Mouse (Mus musculus) heart, adult 8-10 months (tissue): ENCODE results near the gene Adh7. TPM values are rescaled to one million over a fixed set of nuclear protein-coding genes. Genes with fewer than 3 reads are reported as not detected.

Experiments
- DNase-seq: peaks from one replicate; pipeline ENCODE4 v3.0.0; 2022; ENCODE audit warnings: low spot score
- total RNA-seq, 4 experiments: library from RNA; stranded (reverse); gene quantifications; 2 replicates each; pipeline ENCODE4 v1.2.4; 2022

The Adh7 gene
- total RNA-seq = under 1 TPM; 0.11 to 0.81 (median 0.47) TPM

GRCm38 (mm10) chr3:138217631-138218264 is at the start of gene Adh7:
Adh7 (plus strand) TSS chr3:138217760.
- DNase-seq = no peak

GRCm38 (mm10) chr3:138173291-138173690 is 44.3 kb upstream of the Adh7 start:
- no peak for DNase-seq

DNA sequence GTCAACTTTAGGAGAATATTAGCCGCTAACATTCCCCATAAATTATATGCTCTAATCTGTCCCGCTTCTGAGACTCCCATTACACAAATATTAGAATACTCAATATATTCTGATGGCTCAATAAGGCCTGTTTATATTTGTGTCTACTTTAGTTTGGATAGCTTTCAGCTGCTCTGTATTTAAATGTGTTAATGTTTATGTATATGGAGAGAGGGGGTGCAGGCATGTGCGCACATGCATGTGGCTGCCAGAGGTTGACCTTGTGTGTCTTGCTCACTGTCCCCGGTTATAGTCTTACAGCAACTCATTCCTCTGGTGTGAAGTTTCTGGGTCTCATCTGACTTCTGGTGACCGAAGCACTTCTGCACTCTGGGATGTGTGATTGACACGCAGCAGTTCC is 42.0 kb upstream of the Adh7 start:
- no peak for DNase-seq

- no peak for DNase-seq
These were observed 35.5 kb upstream of the Adh7 start for GRCm38 (mm10) chr3:138182019-138182418.

- DNase-seq = no peak
These were observed 34.2 kb upstream of the Adh7 start for GRCm38 (mm10) chr3:138183371-138183770.

DNA sequence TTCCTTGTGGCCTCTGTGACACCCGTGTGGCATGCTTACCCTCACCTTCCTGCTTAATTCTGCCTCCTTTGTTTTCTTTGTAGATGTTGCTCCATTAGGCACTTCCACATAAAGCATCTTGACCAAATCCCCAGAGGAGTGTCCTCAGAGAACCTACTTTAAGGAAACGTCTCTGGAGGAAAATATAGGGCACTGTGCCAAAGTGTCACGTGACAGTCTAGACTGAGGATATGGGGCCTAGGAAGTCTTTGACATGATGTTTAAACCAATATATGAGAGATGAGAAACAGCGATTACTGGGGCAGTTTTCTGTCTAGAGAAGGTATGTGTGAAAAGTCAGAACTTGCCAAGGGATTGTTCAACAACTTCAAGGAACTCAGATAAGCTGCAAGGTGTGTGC is 32.3 kb upstream of the Adh7 start:
- peak; percentile 20 for DNase-seq

GRCm38 (mm10) chr3:138185995-138186930 is 31.3 kb upstream of the Adh7 start:
- DNase-seq = no peak

DNA sequence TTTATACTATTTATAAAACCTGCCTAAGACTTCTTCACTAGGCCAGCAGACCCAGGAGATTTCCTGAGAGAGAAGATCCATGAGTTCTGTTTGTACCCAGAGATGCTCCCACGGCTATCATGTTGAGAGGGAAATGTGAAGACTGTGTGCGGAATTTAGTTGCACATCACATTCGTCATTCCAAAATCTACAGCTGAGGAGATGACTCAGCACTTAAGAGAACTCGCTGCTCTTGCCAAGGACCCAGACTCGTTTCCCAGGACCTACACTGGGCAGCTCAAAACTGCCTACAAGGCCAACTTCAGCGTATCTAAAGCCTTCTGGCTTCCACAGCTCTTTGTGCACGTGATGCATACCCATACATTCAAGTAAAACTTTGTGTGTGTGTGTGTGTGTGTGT is 25.3 kb upstream of the Adh7 start:
- peak; percentile 7 for DNase-seq

- DNase-seq = no peak
These were observed 23.8 kb upstream of the Adh7 start, which contains the start of gene 4930579F01Rik for GRCm38 (mm10) chr3:138193683-138194302. 4930579F01Rik (minus strand) TSS chr3:138193825.

DNA sequence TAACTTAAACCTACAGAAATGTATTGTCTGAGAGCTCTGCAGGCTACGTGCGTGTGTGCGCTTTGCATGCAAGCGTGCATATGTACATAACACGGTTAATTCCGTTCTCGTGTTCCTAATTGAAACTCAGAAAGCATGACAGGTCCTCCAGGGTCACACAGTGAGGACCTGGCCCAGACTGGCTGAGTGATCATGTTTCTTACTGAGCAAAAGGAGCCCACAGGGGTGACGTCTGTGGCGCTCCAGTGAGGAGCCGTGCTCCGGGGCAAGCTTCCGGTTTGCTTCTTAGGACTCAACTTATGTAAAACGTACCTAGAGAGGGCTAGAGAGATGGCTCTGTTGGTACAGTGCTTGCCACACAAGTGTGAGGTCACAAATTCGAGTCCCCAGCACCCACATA is 20.5 kb upstream of the Adh7 start:
- DNase-seq = no peak

- DNase-seq = no peak
These were observed 20.0 kb upstream of the Adh7 start for GRCm38 (mm10) chr3:138197556-138197955.

- DNase-seq = peak; percentile 79
These were observed 19.4 kb upstream of the Adh7 start for GRCm38 (mm10) chr3:138197973-138198721.

DNA sequence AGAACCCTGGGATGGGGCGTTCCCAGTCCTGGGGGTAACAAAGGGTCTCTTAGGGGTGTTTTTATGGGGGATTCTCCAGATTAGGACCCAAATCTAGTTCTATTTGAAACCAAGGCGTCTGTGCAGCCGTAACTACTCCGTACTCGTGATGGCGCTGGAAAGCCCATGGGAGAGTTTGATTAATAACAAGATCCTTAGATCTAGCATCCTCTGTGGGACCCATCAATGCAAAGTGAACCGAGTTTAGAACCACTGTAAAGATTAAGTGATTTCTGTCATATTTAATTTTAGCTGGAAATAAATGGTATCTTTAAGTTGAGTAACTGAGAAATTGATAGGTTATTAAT is 18.9 kb upstream of the Adh7 start:
- no peak for DNase-seq

- no peak for DNase-seq
These were observed 8.7 kb upstream of the Adh7 start for GRCm38 (mm10) chr3:138208821-138209220.

- DNase-seq = no peak
These were observed 7.0 kb upstream of the Adh7 start for GRCm38 (mm10) chr3:138210432-138211075.

GRCm38 (mm10) chr3:138212431-138212951 is 5.1 kb upstream of the Adh7 start:
- DNase-seq = no peak

DNA sequence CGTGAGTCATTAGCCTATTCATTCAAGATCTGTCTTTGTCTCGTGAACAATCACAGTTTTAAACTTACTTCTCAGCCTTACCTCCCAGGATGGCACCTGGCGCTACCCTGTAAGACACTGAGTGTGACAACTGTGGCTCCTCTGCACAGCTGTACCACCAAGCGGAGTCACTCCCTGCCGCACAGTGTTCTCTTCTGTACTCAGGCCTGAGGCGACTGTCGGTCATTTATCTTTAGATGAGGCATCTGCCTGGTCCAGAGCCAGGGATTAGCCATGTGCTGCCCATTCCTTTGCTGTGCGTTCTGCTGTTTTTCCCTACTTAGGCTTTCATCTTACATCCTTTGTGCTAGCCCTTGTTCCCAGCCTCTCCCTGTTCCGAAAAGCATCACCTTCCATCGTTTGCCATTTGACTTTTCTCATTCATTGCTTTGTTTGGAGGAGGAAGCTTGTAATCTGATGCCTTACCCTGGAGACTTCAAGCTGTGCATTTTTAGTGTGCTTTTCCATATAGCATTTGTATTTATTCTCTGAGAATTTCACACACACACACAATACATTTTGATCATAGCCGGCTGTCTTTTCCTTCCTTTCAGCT is 2.1 kb upstream of the Adh7 start:
- no peak for DNase-seq

- DNase-seq = no peak
These were observed 1.5 kb upstream of the Adh7 start for GRCm38 (mm10) chr3:138216091-138216490.

DNA sequence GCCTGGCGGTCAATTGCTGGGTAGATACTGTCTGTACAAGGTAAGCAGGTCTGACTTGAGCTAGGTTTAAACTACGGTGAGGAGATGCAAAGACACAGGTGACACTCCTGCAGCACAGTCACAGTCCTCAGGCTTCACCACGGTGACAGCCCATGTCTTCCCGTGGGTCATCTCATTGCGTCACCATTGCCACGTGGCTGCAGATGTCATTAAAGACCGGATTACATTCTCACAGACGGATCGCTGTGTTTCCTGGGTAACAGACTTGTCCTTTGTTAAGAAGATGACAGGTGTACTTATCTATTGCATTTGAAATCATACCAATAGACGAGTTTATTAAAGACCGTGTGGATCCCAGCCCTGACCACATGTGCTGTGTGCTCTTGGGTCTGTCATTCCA is 3.6 kb downstream of the Adh7 start:
- no peak for DNase-seq

DNA sequence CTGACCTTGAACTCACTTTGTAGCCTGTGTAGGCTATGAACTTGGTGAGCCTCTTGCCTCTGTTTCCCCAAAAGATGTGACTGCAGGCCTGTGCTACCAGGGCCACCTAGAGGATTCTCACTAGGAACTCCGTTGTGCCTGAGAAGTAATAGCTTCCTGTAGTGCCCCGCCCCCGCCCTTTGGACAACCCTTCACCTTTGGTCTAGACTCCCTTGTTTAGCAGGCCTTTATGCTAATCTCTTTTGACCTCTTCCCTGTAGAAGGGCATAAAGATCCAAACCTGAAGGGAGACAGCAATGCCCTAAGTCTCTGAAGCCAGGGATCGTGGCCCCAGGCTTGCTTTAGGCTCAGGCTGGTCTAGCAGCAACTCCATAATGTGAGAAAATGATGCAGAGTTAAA is 5.0 kb downstream of the Adh7 start:
- DNase-seq = no peak

DNA sequence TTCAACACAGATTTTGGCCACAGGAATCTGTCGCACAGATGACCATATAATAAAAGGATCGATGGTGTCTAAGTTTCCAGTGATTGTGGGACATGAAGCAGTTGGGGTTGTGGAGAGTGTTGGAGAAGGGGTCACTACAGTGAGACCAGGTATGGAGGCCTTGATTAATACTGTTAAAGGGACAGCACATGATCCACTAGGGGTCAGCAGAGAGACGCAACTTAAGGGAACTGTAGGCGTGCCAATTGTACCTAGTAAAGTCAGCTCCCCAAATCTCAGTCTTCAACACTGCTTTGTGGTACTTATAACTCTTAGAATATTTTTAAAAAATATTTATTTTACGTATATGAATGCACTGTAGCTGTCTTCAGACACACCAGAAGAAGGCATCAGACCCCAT is 5.4 kb downstream of the Adh7 start:
- peak; percentile 75 for DNase-seq
